Mouse (Mus musculus) hindbrain, embryonic 16.5 days (tissue): Measurements from ENCODE around the gene As3mt. TPM values are rescaled to one million over a fixed set of nuclear protein-coding genes. Genes with fewer than 3 reads are reported as not detected.
"Not testable (repeated sequence)": the region's sequence is repeated elsewhere in the genome, so short reads cannot be mapped to it uniquely, and the experiment has no call there.

ENCODE experiments used
- ATAC-seq: fragments of 200-750 bp; cut with Nextera tagmentation; 2 replicates; pipeline ENCODE4 v1.8.0; 2017; ENCODE audit warnings: moderate TSS enrichment, moderate library complexity
- H3K27ac ChIP-seq: fragments of 300-500 bp; sonication (generic); 2 replicates; pipeline ENCODE4 v1.5.1; 2014; ENCODE audit warnings: low read depth, mild to moderate bottlenecking, control low read depth, low read length, moderate library complexity
- H3K27me3 ChIP-seq: fragments of 300-500 bp; sonication (generic); replicated peaks from 2 replicates; pipeline ENCODE4 v1.6.1; 2014; ENCODE audit warnings: low read length; ENCODE audit not compliant: control insufficient read depth, insufficient read depth
- H3K36me3 ChIP-seq: fragments of 300-500 bp; sonication (generic); 2 replicates; pipeline ENCODE4 v1.6.1; 2014; ENCODE audit warnings: mild to moderate bottlenecking, low read length, moderate library complexity, mixed read lengths; ENCODE audit not compliant: control insufficient read depth, insufficient read depth
- H3K4me1 ChIP-seq: fragments of 300-500 bp; sonication (generic); 2 replicates; pipeline ENCODE4 v1.6.1; 2014; ENCODE audit warnings: low read depth, low read length; ENCODE audit not compliant: control insufficient read depth, insufficient read depth
- H3K4me2 ChIP-seq: fragments of 300-500 bp; sonication (generic); 2 replicates; pipeline ENCODE4 v1.6.1; 2014; ENCODE audit warnings: mild to moderate bottlenecking, low read length, control low read depth, moderate library complexity
- H3K4me3 ChIP-seq: fragments of 300-500 bp; sonication (generic); 2 replicates; pipeline ENCODE4 v1.5.1; 2014; ENCODE audit warnings: mild to moderate bottlenecking, low read length, control low read depth, moderate library complexity
- H3K9ac ChIP-seq: fragments of 300-500 bp; sonication (generic); 2 replicates; pipeline ENCODE4 v1.6.1; 2014; ENCODE audit warnings: low read depth, mild to moderate bottlenecking, control low read depth, low read length, moderate library complexity
- H3K9me3 ChIP-seq: fragments of 300-500 bp; sonication (generic); 2 replicates; pipeline ENCODE4 v1.6.1; 2014; ENCODE audit warnings: mild to moderate bottlenecking, low read length, moderate library complexity; ENCODE audit not compliant: control insufficient read depth
- WGBS: fragments of 180-500 bp; shearing (Covaris S2); extraction: QIAGEN DNeasy Blood & Tissue Kit; methylation state at CpG from one replicate; pipeline ENCODE4 v1.1.7; 2014; 5-methylcytosine and 5-hydroxymethylcytosine counted together
- polyA plus RNA-seq: library from polyadenylated mRNA; unstranded; fragments of >200 nt; fragmentation: Nextera tagmentation; extraction: Ambion mirVana; gene quantifications from 2 replicates; pipeline ENCODE4 v1.2.1, GENCODE M21; 2015

The As3mt gene
- polyA plus RNA-seq, 1 experiment from 2014 or later = 38.0 TPM

GRCm38 (mm10) chr19:46755066-46755465, 47.8 kb downstream of the As3mt start:
- Histone ChIP-seq H3K4me3 (no peak overlapping the region), H3K4me1 (no peaks in the 10 kb centered on the region), H3K27me3 (no peaks in the 10 kb centered on the region), H3K9ac (no peak overlapping the region), H3K27ac (no peak overlapping the region), H3K36me3 (no peaks in the 10 kb centered on the region), H3K9me3 (0 out of 2 replicates have a peak, but pooled peaks cover 3% of the 10 kb centered on the region), H3K4me2 (no peak overlapping the region)
- 51% methylated on average over 9 of the region's 9 CpGs for WGBS
- no peak for ATAC-seq

- 0 out of 2 replicates have a peak, but pooled peaks cover 3% of the 10 kb centered on the region for H3K9me3 ChIP-seq
- no peaks in the 10 kb centered on the region for H3K27me3 ChIP-seq
- no peaks in the 10 kb centered on the region for H3K36me3 ChIP-seq
- H3K9ac ChIP-seq = no peak overlapping the region
- ATAC-seq = no peak
- H3K27ac ChIP-seq = no peak overlapping the region
- H3K4me1 ChIP-seq = no peaks in the 10 kb centered on the region
- H3K4me2 ChIP-seq = no peak overlapping the region
- 89% methylated on average over 4 of the region's 4 CpGs for WGBS
- no peak overlapping the region for H3K4me3 ChIP-seq
These were observed 49.0 kb downstream of the As3mt start for GRCm38 (mm10) chr19:46756221-46756620.

- no peak overlapping the region for H3K27ac ChIP-seq
- no peaks in the 10 kb centered on the region; the same call in 1 of the 2 replicates for H3K27me3 ChIP-seq
- ATAC-seq = no peak
- 75% methylated on average over 8 of the region's 8 CpGs for WGBS
- H3K36me3 ChIP-seq = no peaks in the 10 kb centered on the region
- H3K9me3 ChIP-seq = 0 out of 2 replicates have a peak, but pooled peaks cover 3% of the 10 kb centered on the region
- no peak overlapping the region for H3K4me3 ChIP-seq
- H3K4me2 ChIP-seq = no peak overlapping the region
- no peak overlapping the region for H3K9ac ChIP-seq
- H3K4me1 ChIP-seq = peaks cover 8% of the 10 kb centered on the region
These were observed 51.8 kb downstream of the As3mt start for GRCm38 (mm10) chr19:46759096-46759495.

- not testable (repeated sequence) for H3K4me3 ChIP-seq, H3K9me3 ChIP-seq, H3K27me3 ChIP-seq, H3K27ac ChIP-seq, ATAC-seq, H3K36me3 ChIP-seq, H3K9ac ChIP-seq, H3K4me2 ChIP-seq
- H3K4me1 ChIP-seq = peaks cover 16% of the 10 kb centered on the region
- WGBS = 81% methylated on average over 10 of the region's 10 CpGs
These were observed 52.7 kb downstream of the As3mt start for GRCm38 (mm10) chr19:46759909-46760308.

- peak overlapping the region; percentile 91 for H3K4me3 ChIP-seq
- 0 out of 2 replicates have a peak, but pooled peaks cover 3% of the 10 kb centered on the region for H3K9me3 ChIP-seq
- H3K36me3 ChIP-seq = no peaks in the 10 kb centered on the region
- H3K27me3 ChIP-seq = no peaks in the 10 kb centered on the region; the same call in 1 of the 2 replicates
- 18% methylated on average over 29 of the region's 29 CpGs for WGBS
- H3K4me2 ChIP-seq = peak overlapping the region; percentile 100
- ATAC-seq = peak; percentile 73
- peak overlapping the region; percentile 85 for H3K27ac ChIP-seq
- H3K4me1 ChIP-seq = peaks cover 20% of the 10 kb centered on the region
- H3K9ac ChIP-seq = peak overlapping the region; percentile 39; the same call in 1 of the 2 replicates
These were observed 53.3 kb downstream of the As3mt start for GRCm38 (mm10) chr19:46760375-46761160.

- Histone ChIP-seq H3K27me3 (no peaks in the 10 kb centered on the region; the same call in 1 of the 2 replicates), H3K4me1 (peaks cover 24% of the 10 kb centered on the region), H3K4me3 (peak within 1 kb of the TSS; percentile 91), H3K4me2 (peak within 1 kb of the TSS; percentile 100), H3K36me3 (no peaks in the 10 kb centered on the region), H3K9me3 (0 out of 2 replicates have a peak, but pooled peaks cover 3% of the 10 kb centered on the region), H3K27ac (peak within 1 kb of the TSS; percentile 96), H3K9ac (peak within 1 kb of the TSS; percentile 95)
- peak; percentile 97 for ATAC-seq
- WGBS = 0% methylated on average over 38 of the region's 59 CpGs
These were observed 54.1 kb downstream of the As3mt start, which contains the start of gene Cnnm2 for GRCm38 (mm10) chr19:46761247-46761946. Cnnm2 (plus strand) TSS chr19:46761596.

- Histone ChIP-seq H3K27me3 (no peaks in the 10 kb centered on the region; the same call in 1 of the 2 replicates), H3K4me3 (peak overlapping the region; percentile 91), H3K4me2 (peak overlapping the region; percentile 75), H3K9ac (peak overlapping the region; percentile 95), H3K27ac (peak overlapping the region; percentile 96), H3K36me3 (no peaks in the 10 kb centered on the region), H3K9me3 (0 out of 2 replicates have a peak, but pooled peaks cover 3% of the 10 kb centered on the region), H3K4me1 (peaks cover 27% of the 10 kb centered on the region)
- WGBS = 0% methylated on average over 34 of the region's 36 CpGs
- no peak; the same call in 1 of the 2 replicates for ATAC-seq
These were observed 54.7 kb downstream of the As3mt start for GRCm38 (mm10) chr19:46761971-46762290.

- Histone ChIP-seq H3K4me1 (peaks cover 27% of the 10 kb centered on the region), H3K9me3 (0 out of 2 replicates have a peak, but pooled peaks cover under 1% of the 10 kb centered on the region), H3K36me3 (no peaks in the 10 kb centered on the region), H3K9ac (peak overlapping the region; percentile 95), H3K27ac (peak overlapping the region; percentile 96), H3K4me3 (peak overlapping the region; percentile 91), H3K27me3 (no peaks in the 10 kb centered on the region; the same call in 1 of the 2 replicates), H3K4me2 (peak overlapping the region; percentile 75)
- WGBS = under 1% methylated on average over 50 of the region's 50 CpGs
- ATAC-seq = no peak
These were observed 55.2 kb downstream of the As3mt start for GRCm38 (mm10) chr19:46762291-46762991.
